Mouse (Mus musculus) olfactory bulb, adult 2 months (tissue): ENCODE measurements at regions not wholly inside any gene's neighbourhood (a gene's known extent, or its start where the extent isn't known, plus 50 kb on each side); places are given as distances from the start of the nearest gene placed in this dataset.

Experiments used
- CTCF ChIP-seq: fragments of 200-500 bp; IDR thresholded peaks from 2 replicates; pipeline ENCODE4 v1.5.1; 2012; ENCODE audit warnings: low read depth, mild to moderate bottlenecking, low read length, moderate library complexity; ENCODE audit not compliant: insufficient read depth
- POLR2A ChIP-seq: fragments of 200-500 bp; IDR thresholded peaks from 2 replicates; pipeline ENCODE4 v1.6.1; 2012; ENCODE audit warnings: mild to moderate bottlenecking, low read depth, low read length, moderate library complexity; ENCODE audit not compliant: insufficient read depth

- TF ChIP-seq POLR2A: no peak
- no peak for TF ChIP-seq CTCF
Observed at GRCm38 (mm10) chr4:87446856-87447255, 216.6 kb upstream of the Slc24a2 start.
